ENCODE assay signal across 9 mouse cellular contexts in genomic region chr4:82000590-82001405, GRCm38 (mm10).
A peak's percentile ranks its signal among the peaks of the same experiment; 100 is the strongest.
DNase-seq lines count a peak whose midpoint lies in the region; ATAC-seq lines count a peak whose summit lies in the region.
"Had no signal": no experiment of that assay in that cellular context is flagged by ENCODE, and none has a peak within 500 bp of the region (broad histone marks: within the 10 kb centered on the region; RNA-seq: fewer than 3 reads in every experiment).

No protein-coding gene starts in this region.

- ATAC-seq in embryonic facial prominence, embryonic 11.5 days (replicated peaks; ENCODE audit: insufficient number of reproducible peaks, low FRiP score, low TSS enrichment, low read depth) = no peak
- no peak for ATAC-seq in midbrain, embryonic 12.5 days (ENCODE audit: low FRiP score, low read depth)
- ATAC-seq in midbrain, embryonic 15.5 days (replicated peaks) = no peak
- ATAC-seq in heart, embryonic 13.5 days (ENCODE audit: extremely low read depth, insufficient number of reproducible peaks, low FRiP score, low TSS enrichment) = no peak
- ATAC-seq in limb, embryonic 15.5 days (ENCODE audit: insufficient number of reproducible peaks, low FRiP score, low TSS enrichment, low read depth) = peak; percentile 89
- ATAC-seq in megakaryocyte-erythroid progenitor cell, adult 5-6 weeks (replicated peaks; ENCODE audit: low FRiP score, low TSS enrichment, poor library complexity, severe bottlenecking) = no peak

- H3K9ac ChIP-seq in embryonic facial prominence, embryonic 11.5 days (replicated peaks; ENCODE audit: low read length) = no peak overlapping the region
- H3K9ac ChIP-seq in midbrain, embryonic 12.5 days (replicated peaks) = no peak overlapping the region
- no peak overlapping the region for H3K9ac ChIP-seq in midbrain, embryonic 15.5 days
- no peak overlapping the region; the same call in 1 of the 2 replicates for H3K9ac ChIP-seq in heart, embryonic 13.5 days
- no peak overlapping the region for H3K9ac ChIP-seq in limb, embryonic 15.5 days

- H3K9me3 ChIP-seq in embryonic facial prominence, embryonic 11.5 days (replicated peaks; ENCODE audit: control insufficient read depth, low read length) = no peaks in the 10 kb centered on the region
- H3K9me3 ChIP-seq in embryonic facial prominence, embryonic 10.5 days = no peaks in the 10 kb centered on the region
- no peaks in the 10 kb centered on the region for H3K9me3 ChIP-seq in midbrain, embryonic 12.5 days
- no peaks in the 10 kb centered on the region for H3K9me3 ChIP-seq in midbrain, embryonic 15.5 days
- H3K9me3 ChIP-seq in heart, embryonic 13.5 days = no peaks in the 10 kb centered on the region
- no peaks in the 10 kb centered on the region for H3K9me3 ChIP-seq in limb, embryonic 15.5 days

- no peak for DNase-seq in embryonic facial prominence, embryonic 11.5 days (ENCODE audit: low spot score)
- DNase-seq in embryonic facial prominence, embryonic 10.5 days (ENCODE audit: low spot score) = no peak
- no peak for DNase-seq in adrenal gland, adult 2 months
- DNase-seq: B cell, adult 2 months had no signal

- 79% methylated on average over 19 of the region's 19 CpGs for WGBS in embryonic facial prominence, embryonic 11.5 days
- whole genome bisulfite sequencing in embryonic facial prominence, embryonic 10.5 days = 85% methylated on average over 19 of the region's 19 CpGs
- WGBS in midbrain, embryonic 12.5 days = 72% methylated on average over 19 of the region's 19 CpGs
- WGBS in midbrain, embryonic 15.5 days = 65% methylated on average over 19 of the region's 19 CpGs
- WGBS in heart, embryonic 13.5 days = 60% methylated on average over 19 of the region's 19 CpGs
- 49% methylated on average over 19 of the region's 19 CpGs for WGBS in limb, embryonic 15.5 days

- H3K27ac ChIP-seq in embryonic facial prominence, embryonic 11.5 days (replicated peaks; ENCODE audit: low read depth, low read length) = 0 out of 2 replicates have a peak overlapping the region, but pooled peaks have one; percentile 2
- H3K27ac ChIP-seq in embryonic facial prominence, embryonic 10.5 days (replicated peaks) = no peak overlapping the region; the same call in 1 of the 2 replicates
- 0 out of 2 replicates have a peak overlapping the region, but pooled peaks have one; percentile 15 for H3K27ac ChIP-seq in midbrain, embryonic 12.5 days (replicated peaks)
- no peak overlapping the region for H3K27ac ChIP-seq in midbrain, embryonic 15.5 days
- H3K27ac ChIP-seq in heart, embryonic 13.5 days (replicated peaks) = peak overlapping the region; percentile 65
- peak overlapping the region; percentile 83 for H3K27ac ChIP-seq in limb, embryonic 15.5 days

- H3K27me3 ChIP-seq in embryonic facial prominence, embryonic 11.5 days (ENCODE audit: control insufficient read depth, insufficient read depth, low read length) = no peaks in the 10 kb centered on the region
- no peaks in the 10 kb centered on the region; the same call in 1 of the 2 replicates for H3K27me3 ChIP-seq in embryonic facial prominence, embryonic 10.5 days (replicated peaks; ENCODE audit: low read depth, poor library complexity, severe bottlenecking)
- H3K27me3 ChIP-seq in midbrain, embryonic 12.5 days = no peaks in the 10 kb centered on the region
- H3K27me3 ChIP-seq in midbrain, embryonic 15.5 days (replicated peaks) = no peaks in the 10 kb centered on the region
- no peaks in the 10 kb centered on the region for H3K27me3 ChIP-seq in heart, embryonic 13.5 days (replicated peaks)
- no peaks in the 10 kb centered on the region for H3K27me3 ChIP-seq in limb, embryonic 15.5 days

- H3K36me3 ChIP-seq in embryonic facial prominence, embryonic 11.5 days (replicated peaks; ENCODE audit: control insufficient read depth, insufficient read depth, low read depth, low read length) = no peaks in the 10 kb centered on the region
- no peaks in the 10 kb centered on the region for H3K36me3 ChIP-seq in embryonic facial prominence, embryonic 10.5 days (replicated peaks)
- no peaks in the 10 kb centered on the region for H3K36me3 ChIP-seq in midbrain, embryonic 12.5 days
- no peaks in the 10 kb centered on the region for H3K36me3 ChIP-seq in midbrain, embryonic 15.5 days (replicated peaks)
- H3K36me3 ChIP-seq in heart, embryonic 13.5 days = no peaks in the 10 kb centered on the region
- no peaks in the 10 kb centered on the region for H3K36me3 ChIP-seq in limb, embryonic 15.5 days

- no peak overlapping the region for H3K4me2 ChIP-seq in embryonic facial prominence, embryonic 11.5 days (ENCODE audit: low read depth, low read length)
- no peak overlapping the region for H3K4me2 ChIP-seq in midbrain, embryonic 12.5 days (replicated peaks)
- no peak overlapping the region for H3K4me2 ChIP-seq in midbrain, embryonic 15.5 days
- H3K4me2 ChIP-seq in heart, embryonic 13.5 days = no peak overlapping the region
- H3K4me2 ChIP-seq in limb, embryonic 15.5 days = no peak overlapping the region

- H3K4me3 ChIP-seq in embryonic facial prominence, embryonic 11.5 days (ENCODE audit: low read depth, low read length) = no peak overlapping the region
- H3K4me3 ChIP-seq in embryonic facial prominence, embryonic 10.5 days = no peak overlapping the region
- no peak overlapping the region for H3K4me3 ChIP-seq in midbrain, embryonic 12.5 days
- no peak overlapping the region for H3K4me3 ChIP-seq in midbrain, embryonic 15.5 days
- no peak overlapping the region for H3K4me3 ChIP-seq in heart, embryonic 13.5 days
- no peak overlapping the region for H3K4me3 ChIP-seq in limb, embryonic 15.5 days

- no peaks in the 10 kb centered on the region for H3K4me1 ChIP-seq in embryonic facial prominence, embryonic 11.5 days (ENCODE audit: control insufficient read depth, insufficient read depth, low read length)
- peaks cover 5% of the 10 kb centered on the region for H3K4me1 ChIP-seq in embryonic facial prominence, embryonic 10.5 days
- H3K4me1 ChIP-seq in midbrain, embryonic 12.5 days = peaks cover 6% of the 10 kb centered on the region; the same call in 1 of the 2 replicates
- peaks cover 6% of the 10 kb centered on the region; the same call in 1 of the 2 replicates for H3K4me1 ChIP-seq in midbrain, embryonic 15.5 days
- peaks cover 29% of the 10 kb centered on the region for H3K4me1 ChIP-seq in heart, embryonic 13.5 days
- peaks cover 31% of the 10 kb centered on the region for H3K4me1 ChIP-seq in limb, embryonic 15.5 days

Comparison
In these comparisons a context has a peak if more than half of its experiments do, and no peak if none do; other contexts are left out.
1. H3K27ac ChIP-seq: peak in embryonic facial prominence, embryonic 11.5 days (single experiment), midbrain, embryonic 12.5 days (single experiment), heart, embryonic 13.5 days (single experiment) and limb, embryonic 15.5 days (single experiment); none in embryonic facial prominence, embryonic 10.5 days (single experiment) and midbrain, embryonic 15.5 days (single experiment).